In the genomic region with DNA sequence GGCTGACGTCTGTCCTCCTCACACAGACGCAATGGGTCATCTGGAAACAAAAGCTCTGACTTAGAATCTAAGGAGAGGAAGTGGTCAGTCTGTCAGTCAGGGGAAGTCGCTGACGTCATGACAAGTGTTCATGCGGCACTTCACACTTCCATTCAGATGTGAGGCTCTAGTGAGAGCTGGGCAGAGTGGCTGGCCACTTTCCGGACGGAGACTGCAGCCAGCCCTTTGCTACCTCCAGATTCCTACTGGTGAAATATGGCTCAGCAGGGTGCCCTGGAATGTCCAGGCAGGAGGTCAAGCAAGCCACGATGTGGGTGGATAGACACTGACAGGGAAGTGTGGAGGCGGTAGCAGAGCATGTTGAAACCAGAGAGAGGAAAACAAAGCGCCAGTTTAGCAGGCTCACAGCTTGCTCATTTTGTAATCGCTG, we compare ENCODE assay signal across 9 mouse cellular contexts.
DNase-seq lines count a peak whose midpoint lies in the region; ATAC-seq and TF ChIP-seq lines count a peak whose summit lies in the region.
"Had no signal": no experiment of that assay in that cellular context is flagged by ENCODE, and none has a peak within 500 bp of the region (broad histone marks: within the 10 kb centered on the region; RNA-seq: fewer than 3 reads in every experiment).

No protein-coding gene starts in this region.

- H3K36me3 ChIP-seq in macrophage (ENCODE audit: inconsistent target) = peaks cover 67% of the 10 kb centered on the region
- H3K36me3 ChIP-seq in hindbrain, embryonic 16.5 days (ENCODE audit: control insufficient read depth, insufficient read depth, low read length) = no peaks in the 10 kb centered on the region

- no peak for DNase-seq in gastrocnemius, adult 2 months
- no peak for DNase-seq in gastrocnemius, postnatal 36 days
- DNase-seq in adrenal gland, postnatal 36 days = peak; percentile 28 to 48
- peak; percentile 55 for DNase-seq in kidney, adult 9 months
- DNase-seq in right cerebral cortex, postnatal 25 days = no peak
- DNase-seq in gastrocnemius, postnatal 14 days = no peak

- H3K9ac ChIP-seq in hindbrain, embryonic 16.5 days (ENCODE audit: low read depth, low read length) = no peak overlapping the region

- 19% methylated on average over 11 of the region's 11 CpGs for WGBS in macrophage (ENCODE audit: missing documents)
- 66% methylated on average over 11 of the region's 11 CpGs for WGBS in hindbrain, embryonic 16.5 days

- H3K79me2 ChIP-seq in macrophage (ENCODE audit: inconsistent target) = peaks cover 100% of the 10 kb centered on the region

- H3K27me3 ChIP-seq in hindbrain, embryonic 16.5 days (replicated peaks; ENCODE audit: control insufficient read depth, insufficient read depth, low read length) = no peaks in the 10 kb centered on the region

- H3K9me3 ChIP-seq in hindbrain, embryonic 16.5 days (ENCODE audit: control insufficient read depth, low read length) = no peaks in the 10 kb centered on the region

- peak overlapping the region; percentile 53; the same call in 1 of the 2 replicates for H3K27ac ChIP-seq in gastrocnemius, adult 2 months
- peak overlapping the region; percentile 42 for H3K27ac ChIP-seq in macrophage
- no peak overlapping the region for H3K27ac ChIP-seq in hindbrain, embryonic 16.5 days (ENCODE audit: low read depth, low read length)

- H3K4me3 ChIP-seq in gastrocnemius, adult 2 months = no peak overlapping the region
- no peak overlapping the region for H3K4me3 ChIP-seq in macrophage (ENCODE audit: inconsistent target)
- no peak overlapping the region for H3K4me3 ChIP-seq in hindbrain, embryonic 16.5 days (ENCODE audit: low read length)
- H3K4me3 ChIP-seq: erythroblast, embryonic 14.5 days had no signal

- H3K4me2 ChIP-seq in hindbrain, embryonic 16.5 days (ENCODE audit: low read length) = no peak overlapping the region

- ATAC-seq in hindbrain, embryonic 16.5 days = no peak

- no peak for TF ChIP-seq CTCF in gastrocnemius, adult 2 months (IDR thresholded peaks at IDR 0.05)

- H3K4me1 ChIP-seq in hindbrain, embryonic 16.5 days (ENCODE audit: control insufficient read depth, insufficient read depth, low read depth, low read length) = no peaks in the 10 kb centered on the region

- intact Hi-C loops in gastrocnemius, adult 2 months (cut with DNase I) = no loop called here
- intact Hi-C loops in gastrocnemius, postnatal 36 days (cut with DNase I) = no loop called here
- intact Hi-C loops in gastrocnemius, postnatal 14 days (cut with DNase I; ENCODE audit: low total_unique reads) = no loop called here

Comparison
In these comparisons a context has a peak if more than half of its experiments do, and no peak if none do; other contexts are left out.
1. DNase-seq: peak in adrenal gland, postnatal 36 days (2 of 2) and kidney, adult 9 months (single experiment); none in gastrocnemius, adult 2 months (single experiment), gastrocnemius, postnatal 36 days (0 of 2), right cerebral cortex, postnatal 25 days (single experiment) and gastrocnemius, postnatal 14 days (single experiment).